Mouse (Mus musculus): ENCODE results near the gene Prok1. TPM values are rescaled to one million over a fixed set of nuclear protein-coding genes. Genes with fewer than 3 reads are reported as not detected.

The Prok1 gene
- polyA plus RNA-seq, 1 experiment from 2014 or later: 0.36 TPM

DNA sequence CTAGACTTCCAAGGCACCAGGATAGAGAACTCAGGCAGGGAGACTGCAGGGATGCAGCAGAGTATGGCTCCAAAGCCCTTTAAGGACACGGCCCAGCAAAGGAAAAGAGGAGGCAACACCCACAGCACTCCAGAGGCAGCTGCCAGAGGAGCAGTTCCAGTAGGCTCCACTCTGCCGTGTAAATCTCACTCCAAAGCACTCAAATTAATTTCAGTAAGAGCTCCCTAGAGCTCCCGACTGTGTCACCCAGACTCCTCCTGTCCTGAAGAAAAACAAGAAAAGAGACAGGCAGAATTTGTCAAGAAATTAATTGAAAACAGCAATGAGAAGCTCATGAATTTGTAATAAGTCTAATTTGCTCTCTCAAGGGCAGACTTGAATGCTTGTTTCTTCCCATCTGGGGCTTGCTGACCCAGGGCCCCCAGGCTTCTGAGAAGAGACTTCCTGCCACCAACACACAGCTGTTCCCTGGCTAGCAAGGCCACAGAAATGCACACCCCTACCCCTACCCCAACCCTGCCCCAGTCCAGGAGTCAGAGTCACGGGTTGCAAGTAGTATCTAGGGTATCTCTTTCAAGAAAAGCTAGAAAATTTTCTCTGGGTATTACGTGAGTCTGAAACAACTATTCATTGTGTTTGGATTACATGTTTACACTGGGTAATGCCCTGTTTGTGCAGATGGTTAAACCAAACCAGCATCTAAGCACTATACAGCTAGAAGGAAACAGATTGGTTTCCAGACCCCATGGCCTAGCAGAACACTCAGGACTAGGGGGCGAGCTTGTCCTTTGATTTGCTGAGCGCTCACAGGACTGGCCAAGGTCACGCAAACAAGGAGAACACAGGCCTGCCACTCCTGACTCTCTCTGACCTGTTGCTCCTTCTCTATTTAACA is 21.7 kb upstream of the Prok1 start:
- Histone ChIP-seq H3K9me3 (replicated peaks) (no peaks in the 10 kb centered on the region), H3K9ac (replicated peaks) (no peak overlapping the region), H3K4me3 (replicated peaks) (no peak overlapping the region), H3K36me3 (no peaks in the 10 kb centered on the region), H3K4me2 (no peak overlapping the region), H3K4me1 (peaks cover 35% of the 10 kb centered on the region), H3K27me3 (replicated peaks) (no peaks in the 10 kb centered on the region), H3K27ac (replicated peaks) (peak overlapping the region; percentile 61; the same call in 1 of the 2 replicates)
- 0 out of 2 replicates have a peak, but pooled peaks have one; percentile 18 for ATAC-seq (ENCODE audit: low FRiP score)
- 35% methylated on average over 8 of the region's 8 CpGs for WGBS

DNA sequence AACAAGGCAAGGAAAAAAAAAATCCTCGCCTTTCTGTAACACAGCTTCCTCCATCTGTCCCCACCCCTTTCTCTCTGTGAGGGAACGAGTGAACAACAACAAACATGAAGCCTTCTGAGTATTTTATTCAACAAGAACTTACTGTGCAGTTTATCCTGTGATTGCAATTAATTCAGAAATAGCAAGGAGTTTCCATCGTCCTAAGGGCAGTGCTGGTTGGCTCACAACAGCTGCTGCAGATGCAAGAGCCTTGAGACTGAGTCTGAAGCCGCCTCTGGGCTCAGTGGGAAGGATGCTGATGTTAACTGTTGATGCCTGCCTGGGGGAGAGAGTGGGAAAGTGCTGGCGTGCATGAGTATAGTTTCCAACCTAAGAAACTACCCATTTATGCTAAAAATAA is 18.4 kb upstream of the Prok1 start:
- ATAC-seq (ENCODE audit: low FRiP score): no peak
- no peak overlapping the region for H3K4me3 ChIP-seq (replicated peaks)
- no peaks in the 10 kb centered on the region for H3K27me3 ChIP-seq (replicated peaks)
- H3K9me3 ChIP-seq (replicated peaks): no peaks in the 10 kb centered on the region
- no peaks in the 10 kb centered on the region for H3K36me3 ChIP-seq
- 40% methylated on average over 5 of the region's 5 CpGs for WGBS
- H3K4me2 ChIP-seq: no peak overlapping the region
- no peak overlapping the region for H3K9ac ChIP-seq (replicated peaks)
- H3K4me1 ChIP-seq: peaks cover 35% of the 10 kb centered on the region
- H3K27ac ChIP-seq (replicated peaks): no peak overlapping the region

DNA sequence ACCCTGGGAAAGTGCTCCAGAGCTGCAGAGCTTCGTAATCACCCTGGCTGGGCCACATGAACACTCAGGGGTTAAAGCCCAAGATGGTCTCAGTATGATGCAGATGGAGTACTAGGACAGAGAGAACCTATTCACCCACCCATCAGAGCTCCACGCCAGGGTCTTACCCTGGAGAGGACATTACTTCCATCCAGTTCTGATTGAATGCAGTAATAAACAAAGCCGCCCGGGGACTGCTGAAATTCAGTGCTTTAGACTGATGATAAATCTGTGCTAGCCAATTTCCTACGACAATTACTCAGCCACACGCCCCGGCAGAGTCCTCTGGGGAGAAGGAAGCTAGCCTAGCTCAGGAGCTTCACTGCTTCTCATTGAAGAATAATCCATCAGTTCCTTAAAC is 17.2 kb upstream of the Prok1 start:
- Histone ChIP-seq H3K27me3 (replicated peaks) (no peaks in the 10 kb centered on the region), H3K27ac (replicated peaks) (peak overlapping the region; percentile 24; the same call in 1 of the 2 replicates), H3K4me2 (no peak overlapping the region), H3K9ac (replicated peaks) (no peak overlapping the region), H3K9me3 (replicated peaks) (no peaks in the 10 kb centered on the region), H3K36me3 (no peaks in the 10 kb centered on the region), H3K4me3 (replicated peaks) (no peak overlapping the region), H3K4me1 (peaks cover 32% of the 10 kb centered on the region)
- ATAC-seq (ENCODE audit: low FRiP score): peak; percentile 60
- 18% methylated on average over 7 of the region's 7 CpGs for WGBS

DNA sequence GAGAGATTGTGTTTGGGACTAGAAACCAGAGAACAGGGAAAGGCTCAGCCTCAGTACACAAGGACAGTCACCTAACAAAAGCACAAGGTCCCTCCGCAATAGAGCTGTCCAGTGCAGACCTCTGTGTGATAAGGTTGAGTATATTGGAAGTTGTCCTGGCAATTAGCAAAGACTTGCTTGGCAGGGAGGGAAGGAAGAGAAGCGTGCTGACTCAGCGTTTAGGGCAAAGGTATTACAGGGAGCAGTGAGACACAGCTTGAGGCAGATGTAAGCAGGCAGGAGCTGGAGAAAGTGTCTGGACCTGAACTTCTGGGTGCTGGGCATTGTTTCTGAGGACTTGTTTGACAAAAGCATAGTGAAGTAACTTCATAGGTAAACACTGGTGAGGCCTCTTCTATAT is 16.5 kb upstream of the Prok1 start:
- Histone ChIP-seq H3K4me1 (peaks cover 24% of the 10 kb centered on the region), H3K9ac (replicated peaks) (no peak overlapping the region), H3K4me2 (no peak overlapping the region), H3K4me3 (replicated peaks) (no peak overlapping the region), H3K27ac (replicated peaks) (no peak overlapping the region), H3K27me3 (replicated peaks) (no peaks in the 10 kb centered on the region), H3K9me3 (replicated peaks) (no peaks in the 10 kb centered on the region), H3K36me3 (no peaks in the 10 kb centered on the region)
- 85% methylated on average over 3 of the region's 3 CpGs for WGBS
- no peak for ATAC-seq (ENCODE audit: low FRiP score)

DNA sequence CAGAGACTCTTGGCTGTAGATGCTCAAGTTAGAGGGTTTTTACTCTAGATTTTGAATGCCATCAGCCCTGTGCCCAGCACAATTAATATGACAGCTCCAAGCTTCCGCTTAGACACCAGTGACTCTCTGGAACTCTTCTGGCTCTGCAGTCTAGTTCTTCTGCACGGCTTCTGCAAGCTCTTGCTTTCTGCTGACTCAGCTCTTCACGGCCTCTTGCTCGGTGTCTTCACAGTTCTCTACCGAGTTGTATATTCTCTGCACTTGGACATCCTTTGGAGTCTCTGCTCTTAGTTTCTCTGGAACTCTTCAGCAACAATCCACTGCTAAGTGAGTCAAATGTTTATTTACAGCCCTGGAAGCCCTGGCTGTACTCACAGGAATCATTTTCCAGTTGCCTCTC is 14.4 kb upstream of the Prok1 start:
- H3K4me2 ChIP-seq: no peak overlapping the region
- no peak overlapping the region for H3K9ac ChIP-seq (replicated peaks)
- no peaks in the 10 kb centered on the region for H3K9me3 ChIP-seq (replicated peaks)
- H3K4me3 ChIP-seq (replicated peaks): no peak overlapping the region
- H3K27me3 ChIP-seq (replicated peaks): no peaks in the 10 kb centered on the region
- 84% methylated on average over 5 of the region's 5 CpGs for WGBS
- H3K27ac ChIP-seq (replicated peaks): no peak overlapping the region
- H3K36me3 ChIP-seq: no peaks in the 10 kb centered on the region
- no peak for ATAC-seq (ENCODE audit: low FRiP score)
- peaks cover 18% of the 10 kb centered on the region for H3K4me1 ChIP-seq

DNA sequence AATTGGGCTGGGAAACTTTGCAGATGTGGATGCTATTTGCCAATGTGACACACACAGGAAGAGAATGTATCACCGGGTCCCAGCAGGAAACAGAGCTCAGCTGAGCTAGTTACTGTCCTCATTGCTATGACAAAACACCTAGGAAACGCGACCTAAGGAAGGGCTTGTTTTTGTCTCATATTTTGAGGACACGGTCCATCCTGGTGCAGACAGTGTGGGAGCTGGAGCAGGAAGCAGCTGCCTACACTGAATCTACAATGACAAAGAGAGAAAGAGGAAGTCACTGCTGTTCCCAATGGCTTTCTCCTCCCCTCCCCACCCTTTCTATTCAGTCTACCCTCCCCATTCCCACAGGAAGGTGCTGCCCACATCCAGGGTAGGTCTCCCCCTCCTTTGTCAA is 12.5 kb upstream of the Prok1 start:
- ATAC-seq (ENCODE audit: low FRiP score): no peak

DNA sequence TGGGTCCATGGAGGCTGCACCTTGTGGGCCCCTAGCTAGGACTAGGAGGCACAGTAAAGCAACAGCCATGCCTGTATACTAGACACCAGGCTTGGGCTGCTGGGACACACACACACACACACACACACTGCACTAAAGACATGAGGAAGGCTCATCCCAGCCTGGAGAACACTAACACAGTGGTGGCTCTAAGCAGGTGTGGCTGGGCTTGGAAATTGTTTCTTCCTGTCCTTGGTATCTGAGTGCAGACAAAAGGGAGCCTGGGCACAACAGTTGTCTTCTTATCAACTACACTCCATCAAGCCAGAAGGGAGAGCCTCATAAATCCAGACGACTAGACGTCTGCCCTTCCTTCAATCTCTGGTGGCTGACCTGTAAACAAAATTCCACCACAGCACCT is 10.8 kb upstream of the Prok1 start:
- H3K4me3 ChIP-seq (replicated peaks): no peak overlapping the region
- no peak overlapping the region for H3K27ac ChIP-seq (replicated peaks)
- 64% methylated on average over 2 of the region's 2 CpGs for WGBS
- H3K9me3 ChIP-seq (replicated peaks): no peaks in the 10 kb centered on the region
- no peak overlapping the region for H3K9ac ChIP-seq (replicated peaks)
- no peaks in the 10 kb centered on the region for H3K4me1 ChIP-seq
- H3K4me2 ChIP-seq: no peak overlapping the region
- H3K36me3 ChIP-seq: no peaks in the 10 kb centered on the region
- no peak for ATAC-seq (ENCODE audit: low FRiP score)
- H3K27me3 ChIP-seq (replicated peaks): no peaks in the 10 kb centered on the region

More for the DNA sequence above, 12.5 kb upstream of the Prok1 start:
- H3K4me3 ChIP-seq (replicated peaks): no peak overlapping the region
- peaks cover 8% of the 10 kb centered on the region for H3K4me1 ChIP-seq
- H3K36me3 ChIP-seq: no peaks in the 10 kb centered on the region
- WGBS: 64% methylated on average over 4 of the region's 4 CpGs
- H3K9me3 ChIP-seq (replicated peaks): no peaks in the 10 kb centered on the region
- H3K4me2 ChIP-seq: no peak overlapping the region
- H3K9ac ChIP-seq (replicated peaks): no peak overlapping the region
- H3K27me3 ChIP-seq (replicated peaks): no peaks in the 10 kb centered on the region
- H3K27ac ChIP-seq (replicated peaks): no peak overlapping the region

DNA sequence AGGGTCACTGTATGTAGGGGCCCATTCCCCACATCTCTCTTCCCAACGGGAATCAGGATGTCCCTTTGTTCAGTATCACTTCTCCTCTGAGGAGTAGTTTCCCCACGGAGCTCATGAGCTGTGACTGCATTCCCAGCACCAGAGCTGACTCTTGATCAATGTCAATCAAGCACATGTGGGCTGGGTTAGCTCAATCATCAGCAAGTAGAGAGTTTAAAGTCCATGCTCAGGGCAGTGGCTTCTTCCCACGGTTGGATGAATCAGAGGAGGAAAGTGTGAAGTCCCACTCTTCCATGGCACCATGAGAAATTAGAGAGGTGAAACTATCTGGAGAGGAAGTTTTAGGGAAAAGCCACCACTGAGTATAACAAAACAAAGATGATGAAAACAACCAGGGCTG is 9.5 kb upstream of the Prok1 start:
- Histone ChIP-seq H3K36me3 (no peaks in the 10 kb centered on the region), H3K9me3 (replicated peaks) (no peaks in the 10 kb centered on the region), H3K4me2 (no peak overlapping the region), H3K27me3 (replicated peaks) (no peaks in the 10 kb centered on the region), H3K9ac (replicated peaks) (no peak overlapping the region), H3K4me3 (replicated peaks) (no peak overlapping the region), H3K4me1 (no peaks in the 10 kb centered on the region), H3K27ac (replicated peaks) (no peak overlapping the region)
- no peak for ATAC-seq (ENCODE audit: low FRiP score)
- WGBS: 75% methylated on average over 3 of the region's 3 CpGs

DNA sequence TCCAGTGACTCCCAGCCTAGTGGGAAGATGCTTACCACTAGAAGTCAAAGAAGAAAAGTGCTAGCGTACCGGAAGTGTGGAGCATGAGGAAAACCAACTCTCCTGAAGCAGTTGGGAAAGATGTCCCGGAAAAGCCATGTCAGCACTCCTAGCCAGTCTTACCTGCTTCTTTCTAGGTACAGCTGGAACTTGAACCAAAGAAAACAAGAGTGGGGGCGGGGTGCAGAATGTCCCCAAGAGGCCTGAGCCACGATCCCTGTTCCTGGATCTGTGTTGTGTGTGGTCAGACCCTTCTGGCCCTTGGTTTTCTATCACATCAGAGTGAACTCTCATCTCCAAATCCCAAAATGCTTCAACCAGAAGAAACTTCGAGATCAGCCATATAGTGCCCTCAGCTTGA is 7.4 kb upstream of the Prok1 start:
- 87% methylated on average over 6 of the region's 6 CpGs for WGBS
- Histone ChIP-seq H3K27me3 (replicated peaks) (no peaks in the 10 kb centered on the region), H3K9me3 (replicated peaks) (no peaks in the 10 kb centered on the region), H3K4me2 (no peak overlapping the region), H3K27ac (replicated peaks) (no peak overlapping the region), H3K36me3 (no peaks in the 10 kb centered on the region), H3K4me3 (replicated peaks) (no peak overlapping the region), H3K9ac (replicated peaks) (no peak overlapping the region), H3K4me1 (no peaks in the 10 kb centered on the region)
- ATAC-seq (ENCODE audit: low FRiP score): no peak

DNA sequence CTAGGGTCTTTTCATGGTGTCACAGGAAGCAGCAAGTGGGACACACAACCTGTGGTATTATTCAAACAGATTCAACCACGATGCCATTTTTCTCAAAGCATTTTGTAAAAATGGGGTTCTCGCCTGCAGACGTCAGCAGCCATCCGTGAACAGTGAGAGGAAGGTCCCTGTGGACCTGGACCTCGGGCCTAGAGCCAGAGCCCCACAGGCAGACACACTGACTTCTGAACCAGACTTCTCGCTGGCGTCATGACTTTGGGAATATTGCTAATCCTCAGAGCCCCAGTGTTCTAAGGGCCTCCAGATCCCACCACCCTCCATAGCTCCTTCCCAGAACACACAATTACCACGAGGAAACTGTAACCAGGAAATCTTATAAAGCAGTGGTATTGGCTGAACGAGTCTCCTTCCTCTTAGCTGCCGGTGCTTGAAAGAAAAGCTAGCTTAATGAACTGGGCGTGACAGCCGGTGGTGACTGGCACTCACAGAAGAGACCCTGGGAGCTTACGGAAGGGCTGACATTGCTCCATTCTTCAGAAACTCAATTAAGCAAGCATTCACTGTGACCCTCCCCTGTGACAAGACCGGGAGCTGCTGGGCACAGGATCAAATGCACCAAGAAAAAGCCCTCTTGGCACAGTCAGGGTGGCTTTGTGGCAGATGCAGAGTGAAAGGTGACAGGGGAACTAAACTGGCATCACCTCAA is 2.0 kb upstream of the Prok1 start:
- no peaks in the 10 kb centered on the region for H3K4me1 ChIP-seq
- no peak for ATAC-seq (ENCODE audit: low FRiP score)
- H3K9me3 ChIP-seq (replicated peaks): no peaks in the 10 kb centered on the region
- H3K27me3 ChIP-seq (replicated peaks): 0 out of 2 replicates have a peak, but pooled peaks cover 3% of the 10 kb centered on the region
- no peak overlapping the region for H3K9ac ChIP-seq (replicated peaks)
- no peak overlapping the region for H3K27ac ChIP-seq (replicated peaks)
- 39% methylated on average over 14 of the region's 14 CpGs for WGBS
- H3K4me2 ChIP-seq: no peak overlapping the region
- H3K36me3 ChIP-seq: no peaks in the 10 kb centered on the region
- H3K4me3 ChIP-seq (replicated peaks): no peak overlapping the region

DNA sequence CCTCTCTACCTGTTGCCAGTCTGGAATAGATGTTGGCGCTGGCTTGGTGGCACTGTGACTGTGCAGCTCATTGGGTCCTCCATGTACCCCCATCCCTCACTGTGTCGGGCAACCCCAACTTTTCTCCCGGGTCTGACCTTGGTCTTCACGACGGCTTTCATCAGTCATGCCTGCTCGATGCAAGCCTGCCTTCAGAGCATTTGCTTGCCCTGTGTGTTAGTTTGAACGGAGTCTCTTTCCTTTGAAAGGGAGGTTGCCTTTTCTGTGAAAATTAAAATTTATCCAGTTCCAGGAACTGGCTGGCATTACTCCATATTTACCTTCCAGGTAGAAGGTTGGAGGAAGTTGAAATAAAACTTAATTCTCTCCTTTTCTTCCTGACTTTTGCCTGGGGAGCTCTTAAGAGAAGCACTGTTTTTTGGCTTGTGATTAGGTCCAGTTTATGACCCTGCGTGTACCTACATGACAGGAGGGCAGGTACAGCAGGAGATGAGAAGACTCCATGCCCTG is 981 bp downstream of the Prok1 start:
- H3K36me3 ChIP-seq: no peaks in the 10 kb centered on the region
- H3K27me3 ChIP-seq (replicated peaks): peaks cover 3% of the 10 kb centered on the region; the same call in 1 of the 2 replicates
- H3K4me2 ChIP-seq: no peak overlapping the region
- no peaks in the 10 kb centered on the region for H3K9me3 ChIP-seq (replicated peaks)
- 90% methylated on average over 8 of the region's 8 CpGs for WGBS
- no peak for ATAC-seq (ENCODE audit: low FRiP score)
- no peak overlapping the region for H3K4me3 ChIP-seq (replicated peaks)
- H3K27ac ChIP-seq (replicated peaks): no peak overlapping the region
- no peak overlapping the region for H3K9ac ChIP-seq (replicated peaks)
- no peaks in the 10 kb centered on the region for H3K4me1 ChIP-seq

DNA sequence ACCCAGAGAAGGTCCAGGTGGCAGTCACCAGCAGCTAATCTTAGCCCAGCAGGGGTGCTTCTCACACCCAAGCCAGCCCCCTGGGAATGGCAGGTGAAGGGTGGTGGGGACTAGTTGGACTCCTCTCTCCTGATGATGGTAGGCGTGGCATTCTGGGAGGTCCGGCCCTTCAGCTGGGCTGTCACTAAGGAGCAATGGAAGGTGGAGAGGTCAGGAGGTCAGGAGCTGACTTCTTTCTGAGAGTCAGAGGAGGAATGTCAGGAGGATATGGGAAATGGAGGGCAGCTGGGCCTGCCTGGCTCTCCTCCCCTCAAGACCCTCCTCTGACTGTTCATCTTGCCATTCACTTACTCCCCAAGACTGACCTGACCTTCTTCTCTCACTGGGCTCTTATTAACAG is 1.5 kb downstream of the Prok1 start:
- peaks cover 3% of the 10 kb centered on the region; the same call in 1 of the 2 replicates for H3K27me3 ChIP-seq (replicated peaks)
- no peaks in the 10 kb centered on the region for H3K9me3 ChIP-seq (replicated peaks)
- H3K4me2 ChIP-seq: no peak overlapping the region
- H3K4me1 ChIP-seq: no peaks in the 10 kb centered on the region
- H3K36me3 ChIP-seq: no peaks in the 10 kb centered on the region
- no peak overlapping the region for H3K4me3 ChIP-seq (replicated peaks)
- WGBS: 52% methylated on average over 2 of the region's 2 CpGs
- H3K9ac ChIP-seq (replicated peaks): no peak overlapping the region
- ATAC-seq (ENCODE audit: low FRiP score): no peak
- H3K27ac ChIP-seq (replicated peaks): no peak overlapping the region
